Mouse (Mus musculus) CD8-positive naive resting alpha-beta T cell, adult 2 months (primary cell): ENCODE results near the gene Ndufb10.
"Not testable (repeated sequence)": the region's sequence is repeated elsewhere in the genome, so short reads cannot be mapped to it uniquely, and the experiment has no call there.

Source experiments
- DNase-seq, 2 experiments: peaks; one replicate each; pipeline ENCODE4 v3.0.0; 2022; ENCODE audit warnings: low read depth in 2 of 2, low spot score in 2 of 2

Ndufb10 gene

GRCm38 (mm10) chr17:24734513-24734912 lies 10.2 kb upstream of the Ndufb10 start:
- DNase-seq, result no peak

DNA sequence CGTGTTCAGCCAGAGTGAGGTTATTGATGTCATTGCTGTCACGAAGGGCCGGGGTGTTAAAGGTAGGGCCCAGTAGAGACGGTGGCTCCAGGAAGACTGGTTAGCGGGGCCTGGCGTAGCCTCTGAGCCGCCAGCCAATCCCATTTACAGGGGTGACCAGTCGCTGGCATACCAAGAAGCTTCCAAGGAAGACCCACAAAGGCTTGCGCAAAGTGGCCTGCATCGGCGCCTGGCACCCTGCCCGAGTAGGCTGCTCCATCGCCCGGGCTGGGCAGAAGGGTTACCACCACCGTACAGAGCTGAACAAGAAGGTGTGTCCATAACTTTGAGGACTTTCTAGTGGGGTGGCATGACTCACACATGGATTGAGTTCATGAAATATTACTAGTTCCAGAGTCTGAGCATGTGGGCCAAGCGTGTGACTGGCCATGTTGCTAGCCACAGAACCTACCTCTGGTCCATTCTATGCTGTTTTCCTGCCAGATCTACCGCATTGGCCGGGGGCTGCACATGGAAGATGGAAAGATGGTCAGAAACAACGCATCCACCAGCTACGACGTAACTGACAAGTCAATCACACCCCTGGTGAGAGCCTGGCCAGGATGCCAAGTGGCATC lies 9.3 kb upstream of the Ndufb10 start:
- no peak for DNase-seq

GRCm38 (mm10) chr17:24732233-24732935 lies 8.1 kb upstream of the Ndufb10 start:
- no peak for DNase-seq

DNA sequence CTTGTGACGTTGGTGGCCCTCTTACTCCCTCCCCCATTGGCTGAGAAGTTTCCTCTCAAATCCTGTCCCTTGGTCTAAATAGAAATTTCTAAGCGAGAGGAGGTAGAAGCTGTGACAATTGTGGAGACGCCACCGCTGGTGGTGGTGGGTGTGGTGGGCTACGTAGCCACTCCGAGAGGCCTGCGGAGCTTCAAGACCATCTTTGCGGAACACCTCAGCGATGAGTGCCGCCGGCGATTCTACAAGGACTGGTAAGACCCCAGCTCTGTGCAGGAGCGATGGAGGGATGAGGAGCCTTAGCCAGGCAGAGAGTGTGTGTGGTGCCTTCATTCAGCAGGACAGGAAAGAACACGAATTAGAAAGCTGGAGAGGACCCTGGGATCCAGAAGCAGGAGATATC lies 6.5 kb upstream of the Ndufb10 start:
- no peak for DNase-seq

GRCm38 (mm10) chr17:24729067-24729466 lies 4.8 kb upstream of the Ndufb10 start:
- DNase-seq, result no peak

GRCm38 (mm10) chr17:24728184-24728583 lies 3.9 kb upstream of the Ndufb10 start:
- no peak for DNase-seq

- no peak for DNase-seq
These were observed 3.3 kb upstream of the Ndufb10 start, which contains the start of gene Rpl3l for GRCm38 (mm10) chr17:24727618-24728017. Gene Rpl3l, plus strand, starts transcription at chr17:24727820.

DNA sequence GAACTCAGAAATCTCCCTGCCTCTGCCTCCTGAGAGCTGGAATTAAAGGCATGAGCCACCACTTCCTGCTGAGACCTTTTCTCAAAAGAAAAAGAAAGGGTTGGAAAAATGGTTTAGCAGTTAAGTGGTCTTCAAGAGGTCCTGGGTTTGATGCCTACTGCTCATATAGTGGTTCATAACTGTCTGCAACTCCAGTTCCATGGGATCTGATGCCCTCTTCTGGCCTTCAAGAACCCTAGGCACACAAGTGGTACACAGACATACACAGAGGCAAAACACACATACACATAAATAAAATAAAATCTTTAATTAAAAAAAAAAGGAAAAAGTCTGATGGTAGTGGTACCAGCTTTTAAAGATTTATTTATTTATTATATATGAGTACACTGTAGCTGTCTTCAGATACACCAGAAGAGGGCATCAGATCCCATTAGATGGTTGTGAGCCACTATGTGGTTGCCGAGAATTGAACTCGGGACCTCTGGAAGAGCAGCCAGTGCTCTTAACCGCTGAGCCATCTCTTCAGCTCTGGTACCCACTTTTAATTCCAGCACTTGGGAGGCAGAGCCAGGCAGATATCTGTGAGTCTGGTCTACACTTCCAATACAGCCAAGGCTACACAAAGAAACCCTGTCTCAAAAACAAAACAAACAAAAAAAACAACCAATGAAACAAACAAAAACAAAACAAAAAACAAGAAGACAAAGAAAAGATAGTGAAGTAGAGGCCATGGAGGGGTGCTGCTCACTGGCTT lies 1.5 kb upstream of the Ndufb10 start:
- DNase-seq, result no peak

- DNase-seq, result no peak
These were observed 447 bp downstream of the Ndufb10 start for GRCm38 (mm10) chr17:24723881-24724180.

DNA sequence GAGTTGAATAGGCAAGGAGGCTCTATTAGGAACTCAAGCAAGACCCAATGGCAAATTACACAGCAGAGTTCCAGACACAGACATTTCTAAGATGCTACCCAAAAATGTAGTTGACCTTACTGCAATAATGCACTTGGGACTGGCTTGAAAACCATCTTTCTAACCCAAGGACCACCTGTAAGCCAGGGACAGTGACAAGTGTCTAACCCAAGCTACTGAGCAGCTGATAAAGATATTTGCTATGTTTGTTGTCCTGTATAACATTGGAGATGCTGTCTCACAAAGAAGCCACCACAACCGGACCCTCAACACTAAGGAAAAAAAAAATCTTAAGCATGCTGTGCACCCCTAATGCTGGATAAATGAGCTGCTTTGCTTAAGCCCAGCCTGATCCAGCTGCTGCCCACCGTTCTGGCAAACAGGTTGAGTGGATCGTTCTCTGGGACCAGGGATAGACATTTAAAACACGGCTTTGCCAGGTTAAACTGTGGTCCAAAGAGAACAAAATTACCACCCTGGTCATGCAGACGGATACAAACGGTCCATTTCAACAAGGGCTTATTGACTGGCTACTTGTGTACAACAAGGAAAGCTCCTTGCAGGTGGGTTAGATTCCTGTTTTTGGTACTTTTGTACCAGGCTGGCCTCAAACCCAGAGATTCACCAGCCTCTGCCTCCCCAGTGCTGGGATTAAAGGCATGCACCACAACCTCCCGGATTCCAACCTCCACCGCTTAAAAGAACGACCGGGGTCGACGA lies 977 bp downstream of the Ndufb10 start:
- no peak for DNase-seq

DNA sequence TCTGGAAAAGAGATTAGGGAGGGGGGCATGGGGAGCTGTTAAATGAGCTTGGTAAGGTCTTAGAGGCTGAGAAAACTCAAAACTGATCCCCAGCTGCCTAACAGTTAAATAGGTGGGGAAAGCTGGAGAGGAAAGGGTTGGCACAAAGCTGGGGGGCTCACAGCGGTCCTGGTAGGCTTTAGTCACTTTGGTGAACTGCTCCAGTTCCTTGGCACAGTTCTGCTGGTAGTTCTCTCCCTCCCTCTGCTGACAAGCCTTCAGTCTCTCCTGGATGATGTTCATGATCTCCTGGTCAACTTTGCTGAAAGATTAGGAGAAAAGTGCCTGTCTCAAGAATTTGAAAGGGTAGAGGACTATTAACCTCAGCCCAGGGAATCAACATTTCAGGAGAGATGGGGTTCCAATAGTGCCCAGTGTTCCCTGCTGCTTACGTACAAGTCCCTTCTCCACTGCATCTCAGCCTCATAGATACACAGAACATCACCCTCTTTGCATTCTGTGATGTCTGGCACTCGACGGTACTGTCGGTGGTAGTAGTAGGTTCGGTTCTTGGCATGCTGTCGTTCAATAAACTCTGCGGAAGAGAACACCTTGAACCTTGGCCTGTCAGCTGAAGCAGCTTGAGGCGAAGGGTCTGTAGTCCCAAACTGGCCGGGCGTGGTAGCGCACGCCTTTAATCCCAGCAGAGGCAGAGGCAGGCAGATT lies 1.9 kb downstream of the Ndufb10 start:
- no peak for DNase-seq

DNA sequence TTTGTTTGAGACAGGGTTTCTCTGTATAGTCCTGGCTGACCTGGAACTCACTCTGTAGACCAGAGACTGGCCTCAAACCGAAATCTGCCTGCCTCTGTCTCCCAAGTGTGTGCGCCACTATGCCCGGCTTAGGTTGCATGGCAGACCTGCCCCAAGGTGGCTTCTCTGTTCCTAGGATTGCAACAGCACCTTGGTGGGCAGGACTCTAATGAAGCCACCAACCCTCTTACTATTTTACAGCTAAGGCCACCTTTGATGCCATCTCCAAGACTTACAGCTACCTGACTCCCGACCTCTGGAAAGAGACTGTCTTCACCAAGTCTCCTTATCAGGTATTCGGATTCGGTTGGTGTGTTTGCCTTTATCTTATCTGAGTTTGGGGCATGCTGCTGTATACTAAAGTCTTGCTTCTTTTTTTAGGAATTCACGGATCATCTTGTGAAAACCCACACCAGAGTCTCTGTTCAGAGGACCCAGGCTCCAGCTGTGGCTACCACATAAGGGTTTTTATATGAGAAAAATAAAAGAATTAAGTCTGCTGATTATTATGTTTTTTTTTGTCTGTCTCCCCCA lies 2.8 kb downstream of the Ndufb10 start:
- DNase-seq, result not testable (repeated sequence)

DNA sequence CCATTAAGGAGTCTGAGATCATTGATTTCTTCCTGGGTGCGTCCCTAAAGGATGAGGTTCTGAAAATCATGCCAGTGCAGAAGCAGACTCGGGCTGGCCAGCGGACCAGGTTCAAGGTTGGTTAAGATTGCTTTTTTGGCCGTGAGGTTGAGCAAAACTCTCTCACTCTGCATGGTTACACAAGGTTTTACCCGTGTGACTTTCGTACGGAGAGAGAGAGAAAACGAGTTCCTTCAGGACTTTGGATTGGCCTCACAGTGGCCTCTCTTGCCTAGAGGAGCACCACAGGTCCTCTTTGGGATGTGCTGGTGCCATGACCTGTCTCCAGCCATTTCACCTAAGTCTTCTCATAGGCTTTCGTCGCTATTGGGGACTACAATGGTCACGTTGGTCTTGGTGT lies 3.7 kb downstream of the Ndufb10 start:
- DNase-seq, result not testable (repeated sequence)

DNA sequence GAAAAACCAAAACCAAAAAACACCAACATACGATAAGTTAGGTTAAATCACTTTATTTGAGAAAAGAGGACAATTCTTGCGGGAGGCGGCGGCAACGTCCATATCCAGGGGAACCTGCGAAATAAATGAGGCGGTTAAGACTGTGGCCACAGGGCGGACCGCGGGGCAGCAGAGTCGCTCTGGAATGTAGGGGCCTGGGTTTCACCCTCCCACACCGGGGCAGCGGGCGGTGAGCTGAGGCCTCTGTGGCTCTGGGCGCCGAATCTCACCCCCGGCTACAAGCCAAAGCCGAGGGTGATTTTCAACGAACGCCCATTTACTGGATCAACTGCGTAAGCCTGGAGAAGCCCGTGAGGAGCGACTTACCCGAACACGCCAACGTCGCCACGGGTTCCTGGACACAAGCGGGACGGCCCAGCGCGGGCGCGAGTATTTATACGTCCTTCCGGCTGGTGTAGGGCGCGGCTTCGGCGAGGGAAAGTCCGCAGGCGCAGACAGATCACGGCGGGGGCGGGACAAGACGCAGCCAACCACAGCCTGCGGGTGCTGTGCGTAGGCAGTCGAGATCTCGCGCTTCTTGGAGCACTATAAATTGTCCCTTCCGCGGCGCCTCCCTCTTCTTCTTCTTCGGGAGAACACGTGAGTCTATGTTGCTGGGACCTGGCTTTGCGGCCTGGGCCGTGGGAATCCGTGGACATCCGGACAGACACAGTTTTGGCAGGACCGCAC lies 4.6 kb downstream of the Ndufb10 start:
- DNase-seq, result peak; percentile 96 to 97

- not testable (repeated sequence) for DNase-seq
These were observed 5.3 kb downstream of the Ndufb10 start for GRCm38 (mm10) chr17:24718938-24719337.

GRCm38 (mm10) chr17:24717943-24718342 lies 6.3 kb downstream of the Ndufb10 start, which contains the start of the genes Rnf151 and Rps2:
Gene Rnf151, minus strand, starts transcription at chr17:24718063.
Gene Rps2, plus strand, starts transcription at chr17:24718116.
- DNase-seq, result no peak

GRCm38 (mm10) chr17:24716166-24716682 lies 8.1 kb downstream of the Ndufb10 start:
- DNase-seq, result no peak

- DNase-seq, result no peak
These were observed 8.7 kb downstream of the Ndufb10 start for GRCm38 (mm10) chr17:24715556-24715955.

- no peak for DNase-seq
These were observed 15.6 kb downstream of the Ndufb10 start for GRCm38 (mm10) chr17:24708646-24709045.
